Mouse (Mus musculus): Measurements from ENCODE around the gene Rbfox1. TPM values are rescaled to one million over a fixed set of nuclear protein-coding genes. Genes with fewer than 3 reads are reported as not detected.

The Rbfox1 gene
- total and polyA plus RNA-seq, 3 experiments: not detected

GRCm38 (mm10) chr16:7147884-7148283 lies 1262.7 kb downstream of the Rbfox1 start:
- Histone ChIP-seq H3K9ac (ENCODE audit: control insufficient read depth, low read depth, low read length, poor library complexity, severe bottlenecking) (no peak overlapping the region), H3K9me3 (replicated peaks; ENCODE audit: insufficient read depth, low read length) (no peaks in the 10 kb centered on the region), H3K27ac (ENCODE audit: control insufficient read depth, low read depth, low read length) (no peak overlapping the region), H3K27me3 (ENCODE audit: control insufficient read depth in 1 of 2, insufficient read depth in 2 of 2, low read length in 2 of 2) (no peaks in the 10 kb centered on the region), H3K4me1 (ENCODE audit: control insufficient read depth in 1 of 2, insufficient read depth in 2 of 2, low read length in 2 of 2) (no peaks in the 10 kb centered on the region), H3K4me3 (ENCODE audit: control insufficient read depth in 1 of 2, insufficient read depth in 1 of 2, low read depth in 2 of 2, low read length in 2 of 2) (no peak overlapping the region), H3K36me3 (ENCODE audit: control insufficient read depth in 1 of 2, insufficient read depth in 2 of 2, low read length in 2 of 2) (no peaks in the 10 kb centered on the region), H3K79me2 (ENCODE audit: control insufficient read depth, insufficient read depth, low read length, poor library complexity) (no peaks in the 10 kb centered on the region)
- no peak for DNase-seq (ENCODE audit: low read depth, low spot score)
- no peak for TF ChIP-seq TAL1 (IDR thresholded peaks at IDR 0.05; ENCODE audit: low read length)

- no peak overlapping the region for H3K9ac ChIP-seq (ENCODE audit: control insufficient read depth, low read depth, low read length, poor library complexity, severe bottlenecking)
- H3K4me1 ChIP-seq (ENCODE audit: control insufficient read depth in 1 of 2, insufficient read depth in 2 of 2, low read length in 2 of 2): no peaks in the 10 kb centered on the region
- H3K27me3 ChIP-seq (ENCODE audit: control insufficient read depth in 1 of 2, insufficient read depth in 2 of 2, low read length in 2 of 2): no peaks in the 10 kb centered on the region
- no peak for TF ChIP-seq MAFK (IDR thresholded peaks at IDR 0.05; ENCODE audit: borderline replicate concordance, low read depth, low read length)
- TF ChIP-seq NELFE (IDR thresholded peaks at IDR 0.05; ENCODE audit: low read depth, low read length): no peak
- TF ChIP-seq ETS1 (IDR thresholded peaks at IDR 0.05; ENCODE audit: low read depth, low read length): no peak
- TF ChIP-seq ELF1 (IDR thresholded peaks at IDR 0.05; ENCODE audit: low read depth, low read length): no peak
- no peak for TF ChIP-seq CHD1 (IDR thresholded peaks at IDR 0.05; ENCODE audit: low read depth, low read length)
- TF ChIP-seq TCF12 (IDR thresholded peaks at IDR 0.05; ENCODE audit: low read depth, low read length): no peak
- no peaks in the 10 kb centered on the region for H3K79me2 ChIP-seq (ENCODE audit: control insufficient read depth, insufficient read depth, low read length, poor library complexity)
- H3K9me3 ChIP-seq (replicated peaks; ENCODE audit: insufficient read depth, low read length): no peaks in the 10 kb centered on the region
- no peaks in the 10 kb centered on the region for H3K36me3 ChIP-seq (ENCODE audit: control insufficient read depth in 1 of 2, insufficient read depth in 2 of 2, low read length in 2 of 2)
- no peak overlapping the region for H3K4me3 ChIP-seq (ENCODE audit: control insufficient read depth in 1 of 2, insufficient read depth in 1 of 2, low read depth in 2 of 2, low read length in 2 of 2)
- DNase-seq (ENCODE audit: low read depth, low spot score): no peak
- H3K27ac ChIP-seq (ENCODE audit: control insufficient read depth, low read depth, low read length): no peak overlapping the region
These were observed 1264.1 kb downstream of the Rbfox1 start for GRCm38 (mm10) chr16:7149106-7149899.

- DNase-seq (ENCODE audit: low read depth, low spot score): no peak
- Histone ChIP-seq H3K9me3 (replicated peaks; ENCODE audit: insufficient read depth, low read length) (no peaks in the 10 kb centered on the region), H3K36me3 (ENCODE audit: control insufficient read depth in 1 of 2, insufficient read depth in 2 of 2, low read length in 2 of 2) (no peaks in the 10 kb centered on the region), H3K27ac (ENCODE audit: control insufficient read depth, low read depth, low read length) (no peak overlapping the region), H3K4me1 (ENCODE audit: control insufficient read depth in 1 of 2, insufficient read depth in 2 of 2, low read length in 2 of 2) (no peaks in the 10 kb centered on the region), H3K27me3 (ENCODE audit: control insufficient read depth in 1 of 2, insufficient read depth in 2 of 2, low read length in 2 of 2) (no peaks in the 10 kb centered on the region), H3K9ac (ENCODE audit: control insufficient read depth, low read depth, low read length, poor library complexity, severe bottlenecking) (no peak overlapping the region), H3K4me3 (ENCODE audit: control insufficient read depth in 1 of 2, insufficient read depth in 1 of 2, low read depth in 2 of 2, low read length in 2 of 2) (no peak overlapping the region), H3K79me2 (ENCODE audit: control insufficient read depth, insufficient read depth, low read length, poor library complexity) (no peaks in the 10 kb centered on the region)
- no peak for TF ChIP-seq RAD21 (IDR thresholded peaks at IDR 0.05; ENCODE audit: low read depth, low read length)
- no peak for TF ChIP-seq UBTF (IDR thresholded peaks at IDR 0.05; ENCODE audit: borderline replicate concordance, insufficient read depth, low read depth, low read length)
- TF ChIP-seq MXI1 (IDR thresholded peaks at IDR 0.05; ENCODE audit: low read depth, low read length): no peak
- no peak for TF ChIP-seq HCFC1 (IDR thresholded peaks at IDR 0.05; ENCODE audit: low read depth, low read length)
- no peak for TF ChIP-seq GABPA (IDR thresholded peaks at IDR 0.05; ENCODE audit: low read depth, low read length)
- TF ChIP-seq NRF1 (IDR thresholded peaks at IDR 0.05; ENCODE audit: insufficient read depth, low read depth, low read length, poor library complexity, severe bottlenecking): no peak
- TF ChIP-seq SMC3 (IDR thresholded peaks at IDR 0.05; ENCODE audit: low read depth, low read length): no peak
- no peak for TF ChIP-seq ETS1 (IDR thresholded peaks at IDR 0.05; ENCODE audit: low read depth, low read length)
- no peak for TF ChIP-seq MYB (IDR thresholded peaks at IDR 0.05; ENCODE audit: low read depth, low read length)
- TF ChIP-seq MAX (IDR thresholded peaks at IDR 0.05; ENCODE audit: low read length): no peak
- TF ChIP-seq MEF2A (IDR thresholded peaks at IDR 0.05; ENCODE audit: extremely low read depth, insufficient replicate concordance, low read depth, low read length, poor library complexity, severe bottlenecking): no peak
These were observed 1265.1 kb downstream of the Rbfox1 start for GRCm38 (mm10) chr16:7150201-7150791.
